Mouse (Mus musculus): ENCODE measurements at regions not wholly inside any gene's neighbourhood (a gene's known extent, or its start where the extent isn't known, plus 50 kb on each side); places are given as distances from the start of the nearest gene placed in this dataset.

DNA sequence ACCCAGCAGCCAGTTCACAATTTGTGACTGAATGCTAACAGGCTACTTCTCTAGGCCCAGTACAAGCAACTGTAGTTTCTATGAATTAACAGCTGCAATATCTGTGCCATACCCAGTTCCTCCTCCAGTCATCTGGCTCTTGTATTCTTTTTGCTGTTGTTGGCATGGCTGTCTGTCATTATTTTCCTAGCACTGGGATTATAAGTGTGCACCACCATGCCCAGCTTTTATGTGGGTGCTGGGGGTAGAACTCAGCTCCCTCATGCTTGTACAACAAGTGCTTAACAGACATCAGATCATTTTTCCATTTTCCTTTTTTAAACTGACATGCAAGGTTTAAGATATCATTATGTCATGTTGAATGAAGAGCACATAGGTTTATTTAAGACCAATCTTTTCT, 789.9 kb downstream of the Slc4a3 start:
- Histone ChIP-seq H3K4me2 (ENCODE audit: low read depth, low read length) (no peak overlapping the region), H3K27me3 (ENCODE audit: control insufficient read depth, insufficient read depth, low read length) (no peaks in the 10 kb centered on the region), H3K27ac (ENCODE audit: low read depth, low read length) (no peak overlapping the region), H3K9me3 (ENCODE audit: control insufficient read depth, low read length) (no peaks in the 10 kb centered on the region), H3K4me3 (ENCODE audit: low read depth, low read length) (no peak overlapping the region), H3K36me3 (ENCODE audit: control insufficient read depth, insufficient read depth, low read length) (no peaks in the 10 kb centered on the region), H3K9ac (replicated peaks; ENCODE audit: low read depth, low read length) (no peak overlapping the region), H3K4me1 (ENCODE audit: control insufficient read depth, insufficient read depth, low read length) (no peaks in the 10 kb centered on the region)
- no peak for ATAC-seq (ENCODE audit: low read depth)

DNA sequence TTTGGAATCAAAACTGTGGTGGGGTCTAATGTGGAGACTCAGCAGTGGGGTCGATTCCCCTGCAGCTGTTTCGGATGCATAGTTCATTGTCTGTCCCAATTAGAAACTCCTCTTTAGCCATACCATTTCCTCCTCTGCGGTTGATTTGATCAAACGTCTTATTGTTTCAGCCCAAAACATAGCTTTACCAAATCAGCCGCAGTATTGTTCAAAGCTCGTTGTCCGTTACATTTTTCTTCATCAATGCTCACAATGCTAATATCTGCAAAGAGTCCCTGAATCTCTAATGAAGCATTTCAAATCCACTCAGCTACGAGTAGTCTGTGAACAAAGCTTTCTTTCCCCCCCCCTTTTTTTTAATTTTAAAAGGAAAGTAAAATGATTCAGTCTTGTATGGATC, 816.0 kb downstream of the Slc4a3 start:
- H3K27me3 ChIP-seq (ENCODE audit: control insufficient read depth, insufficient read depth, low read length), result no peaks in the 10 kb centered on the region
- WGBS, result 73% methylated on average over 8 of the region's 8 CpGs
- no peaks in the 10 kb centered on the region for H3K36me3 ChIP-seq (ENCODE audit: control insufficient read depth, insufficient read depth, low read length)
- H3K4me1 ChIP-seq (ENCODE audit: control insufficient read depth, insufficient read depth, low read length), result no peaks in the 10 kb centered on the region
- H3K4me3 ChIP-seq (ENCODE audit: low read depth, low read length), result no peak overlapping the region
- H3K4me2 ChIP-seq (ENCODE audit: low read depth, low read length), result no peak overlapping the region
- H3K27ac ChIP-seq (ENCODE audit: low read depth, low read length), result no peak overlapping the region
- ATAC-seq (ENCODE audit: low read depth), result no peak
- H3K9ac ChIP-seq (replicated peaks; ENCODE audit: low read depth, low read length), result no peak overlapping the region
- no peaks in the 10 kb centered on the region for H3K9me3 ChIP-seq (ENCODE audit: control insufficient read depth, low read length)

DNA sequence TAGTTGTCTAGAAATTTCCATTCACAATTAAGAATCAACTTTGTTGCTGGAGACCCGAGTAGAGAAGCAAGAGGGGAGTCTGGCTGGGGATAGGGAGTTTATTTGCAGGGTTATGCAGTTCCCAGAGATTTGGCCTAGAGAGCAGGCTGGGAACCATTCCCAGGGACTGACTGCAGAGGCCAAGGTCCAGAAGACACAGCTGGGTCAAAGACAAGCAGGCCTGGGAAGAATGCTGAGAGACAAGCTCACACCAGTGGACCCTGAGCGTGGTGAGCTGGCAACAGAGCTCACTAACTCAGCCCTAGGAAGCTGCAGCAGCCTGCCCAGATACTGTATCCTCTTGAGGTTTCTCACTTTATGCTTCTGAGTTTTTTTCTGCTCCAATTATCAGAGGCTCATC, 827.9 kb downstream of the Slc4a3 start:
- no peaks in the 10 kb centered on the region for H3K9me3 ChIP-seq (ENCODE audit: control insufficient read depth, low read length)

DNA sequence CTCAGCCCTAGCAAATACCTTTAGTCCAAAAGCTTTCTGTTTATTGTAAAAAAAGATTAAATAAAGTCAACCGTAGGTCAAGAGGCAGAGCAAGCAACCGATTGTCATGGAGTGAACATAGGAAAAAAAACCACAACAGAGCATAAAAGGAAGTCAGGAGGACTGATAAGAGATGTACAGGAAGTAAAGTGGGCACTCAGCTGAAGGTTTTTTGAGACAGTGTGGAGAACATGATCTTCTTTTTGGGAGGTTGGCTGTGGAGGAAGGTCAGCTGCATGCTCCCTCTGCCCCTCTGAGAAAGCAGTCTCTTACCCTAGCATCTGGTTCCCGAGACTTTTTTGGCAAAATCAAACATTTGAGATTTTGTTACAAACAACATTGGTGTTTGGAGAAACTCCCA, 832.1 kb downstream of the Slc4a3 start:
- H3K4me1 ChIP-seq (ENCODE audit: control insufficient read depth, insufficient read depth, low read length), result no peaks in the 10 kb centered on the region
- 88% methylated on average over 3 of the region's 3 CpGs for WGBS
- H3K4me2 ChIP-seq (ENCODE audit: low read depth, low read length), result no peak overlapping the region
- no peaks in the 10 kb centered on the region for H3K36me3 ChIP-seq (ENCODE audit: control insufficient read depth, insufficient read depth, low read length)
- no peaks in the 10 kb centered on the region for H3K27me3 ChIP-seq (ENCODE audit: control insufficient read depth, insufficient read depth, low read length)
- ATAC-seq (ENCODE audit: low read depth), result no peak
- no peak overlapping the region for H3K4me3 ChIP-seq (ENCODE audit: low read depth, low read length)
- no peak overlapping the region for H3K9ac ChIP-seq (replicated peaks; ENCODE audit: low read depth, low read length)
- H3K27ac ChIP-seq (ENCODE audit: low read depth, low read length), result no peak overlapping the region
- no peaks in the 10 kb centered on the region for H3K9me3 ChIP-seq (ENCODE audit: control insufficient read depth, low read length)

More for the DNA sequence above, 827.9 kb downstream of the Slc4a3 start:
- Histone ChIP-seq H3K4me1 (ENCODE audit: control insufficient read depth, insufficient read depth, low read length) (no peaks in the 10 kb centered on the region), H3K4me2 (ENCODE audit: low read depth, low read length) (no peak overlapping the region), H3K36me3 (ENCODE audit: control insufficient read depth, insufficient read depth, low read length) (no peaks in the 10 kb centered on the region), H3K9ac (replicated peaks; ENCODE audit: low read depth, low read length) (no peak overlapping the region), H3K4me3 (ENCODE audit: low read depth, low read length) (no peak overlapping the region), H3K27ac (ENCODE audit: low read depth, low read length) (no peak overlapping the region), H3K27me3 (ENCODE audit: control insufficient read depth, insufficient read depth, low read length) (no peaks in the 10 kb centered on the region)
- ATAC-seq (ENCODE audit: low read depth), result no peak
- 67% methylated on average over 2 of the region's 2 CpGs for WGBS

DNA sequence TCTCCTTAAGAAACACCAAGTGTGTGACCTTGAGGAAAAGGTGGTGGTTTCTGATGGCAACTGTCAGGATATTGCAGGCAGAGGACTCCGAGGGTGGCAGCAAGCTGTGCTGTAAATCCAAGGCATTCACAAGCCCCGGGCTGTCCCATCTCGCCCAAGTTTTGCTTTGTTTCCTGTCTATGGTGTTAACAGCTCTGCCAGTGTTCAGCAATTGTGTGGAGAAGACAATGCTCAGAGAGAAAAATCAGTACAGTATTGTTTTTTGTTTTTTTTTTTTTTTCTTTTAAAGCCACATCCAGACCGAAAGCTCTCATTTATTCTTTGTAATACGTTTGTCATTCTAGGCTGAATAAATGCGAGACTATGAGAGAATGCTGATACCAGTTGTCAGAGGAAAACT, 846.5 kb downstream of the Slc4a3 start:
- Histone ChIP-seq H3K4me3 (ENCODE audit: low read depth, low read length) (no peak overlapping the region), H3K4me2 (ENCODE audit: low read depth, low read length) (no peak overlapping the region), H3K9me3 (ENCODE audit: control insufficient read depth, low read length) (no peaks in the 10 kb centered on the region), H3K36me3 (ENCODE audit: control insufficient read depth, insufficient read depth, low read length) (no peaks in the 10 kb centered on the region), H3K27me3 (ENCODE audit: control insufficient read depth, insufficient read depth, low read length) (no peaks in the 10 kb centered on the region), H3K27ac (ENCODE audit: low read depth, low read length) (no peak overlapping the region), H3K9ac (replicated peaks; ENCODE audit: low read depth, low read length) (no peak overlapping the region), H3K4me1 (ENCODE audit: control insufficient read depth, insufficient read depth, low read length) (no peaks in the 10 kb centered on the region)
- 37% methylated on average over 6 of the region's 6 CpGs for whole genome bisulfite sequencing
- ATAC-seq (ENCODE audit: low read depth), result no peak

DNA sequence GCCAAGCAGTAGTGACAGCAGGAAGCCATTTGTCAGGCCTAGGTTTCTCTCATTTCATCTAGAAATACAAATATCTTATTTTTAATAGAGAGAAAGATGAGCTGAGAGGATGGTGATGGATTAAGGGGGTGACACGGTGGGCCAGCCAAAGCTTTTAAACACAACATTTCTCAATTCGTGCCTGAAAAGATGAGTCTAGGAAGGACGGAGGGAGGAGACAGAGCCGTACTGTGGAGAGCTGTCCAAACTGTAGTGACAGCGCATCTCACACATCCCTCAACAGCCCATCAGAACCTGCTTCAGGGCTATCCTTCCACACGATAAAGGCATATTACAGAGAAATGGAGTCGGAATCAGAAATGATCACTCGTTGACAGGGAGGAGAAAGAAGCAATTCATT, 848.0 kb downstream of the Slc4a3 start:
- Histone ChIP-seq H3K4me2 (ENCODE audit: low read depth, low read length) (no peak overlapping the region), H3K36me3 (ENCODE audit: control insufficient read depth, insufficient read depth, low read length) (no peaks in the 10 kb centered on the region), H3K9me3 (ENCODE audit: control insufficient read depth, low read length) (no peaks in the 10 kb centered on the region), H3K9ac (replicated peaks; ENCODE audit: low read depth, low read length) (no peak overlapping the region), H3K4me1 (ENCODE audit: control insufficient read depth, insufficient read depth, low read length) (no peaks in the 10 kb centered on the region), H3K4me3 (ENCODE audit: low read depth, low read length) (no peak overlapping the region), H3K27ac (ENCODE audit: low read depth, low read length) (no peak overlapping the region), H3K27me3 (ENCODE audit: control insufficient read depth, insufficient read depth, low read length) (no peaks in the 10 kb centered on the region)
- 88% methylated on average over 8 of the region's 8 CpGs for WGBS
- no peak for ATAC-seq (ENCODE audit: low read depth)

DNA sequence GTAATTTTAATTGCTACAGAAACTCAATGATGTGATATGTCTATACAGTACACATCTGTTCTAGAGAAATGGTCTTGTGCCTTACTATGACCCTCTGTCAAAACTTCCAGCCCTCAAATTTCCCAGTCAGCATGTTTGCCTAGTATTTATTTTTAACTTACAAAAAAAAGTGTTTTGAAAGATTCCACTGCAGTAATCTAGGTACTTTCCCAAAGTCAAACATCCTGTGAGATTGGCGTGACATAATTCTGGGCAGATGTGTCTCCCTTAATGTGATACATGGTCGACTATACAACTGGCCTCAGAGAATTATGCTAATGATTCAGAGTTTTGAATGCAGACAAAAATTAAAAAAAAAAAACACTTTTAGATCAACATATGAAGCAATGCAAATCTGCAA, 856.8 kb downstream of the Slc4a3 start:
- Histone ChIP-seq H3K4me3 (ENCODE audit: low read depth, low read length) (no peak overlapping the region), H3K36me3 (ENCODE audit: control insufficient read depth, insufficient read depth, low read length) (no peaks in the 10 kb centered on the region)
- 67% methylated on average over 2 of the region's 2 CpGs for WGBS

DNA sequence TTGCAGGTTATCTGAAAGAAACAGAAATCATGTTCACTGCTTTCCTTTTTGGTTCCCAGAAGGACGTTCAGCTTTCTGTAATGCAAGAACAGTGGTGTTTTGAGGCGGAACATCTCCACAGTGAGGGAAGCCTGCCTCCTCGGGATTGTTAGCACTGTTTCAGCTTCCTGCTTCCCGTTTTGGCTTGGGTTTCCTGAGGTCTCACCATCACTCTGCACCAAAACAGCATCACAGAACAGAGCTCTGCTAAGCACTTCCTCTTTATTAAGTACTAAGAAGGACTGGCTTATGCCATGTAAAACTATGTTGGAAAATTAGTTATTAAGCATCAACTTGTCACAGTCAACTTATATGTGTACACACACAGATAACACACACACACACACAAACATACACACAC, 857.9 kb downstream of the Slc4a3 start:
- Histone ChIP-seq H3K27me3 (ENCODE audit: control insufficient read depth, insufficient read depth, low read length) (no peaks in the 10 kb centered on the region), H3K4me1 (ENCODE audit: control insufficient read depth, insufficient read depth, low read length) (no peaks in the 10 kb centered on the region), H3K9ac (replicated peaks; ENCODE audit: low read depth, low read length) (no peak overlapping the region), H3K36me3 (ENCODE audit: control insufficient read depth, insufficient read depth, low read length) (no peaks in the 10 kb centered on the region), H3K4me2 (ENCODE audit: low read depth, low read length) (no peak overlapping the region), H3K27ac (ENCODE audit: low read depth, low read length) (no peak overlapping the region), H3K4me3 (ENCODE audit: low read depth, low read length) (no peak overlapping the region), H3K9me3 (ENCODE audit: control insufficient read depth, low read length) (no peaks in the 10 kb centered on the region)
- ATAC-seq (ENCODE audit: low read depth), result no peak
- 68% methylated on average over 4 of the region's 4 CpGs for WGBS

More for the DNA sequence above, 856.8 kb downstream of the Slc4a3 start:
- Histone ChIP-seq H3K27me3 (ENCODE audit: control insufficient read depth, insufficient read depth, low read length) (no peaks in the 10 kb centered on the region), H3K27ac (ENCODE audit: low read depth, low read length) (no peak overlapping the region), H3K4me1 (ENCODE audit: control insufficient read depth, insufficient read depth, low read length) (no peaks in the 10 kb centered on the region), H3K9ac (replicated peaks; ENCODE audit: low read depth, low read length) (no peak overlapping the region), H3K4me2 (ENCODE audit: low read depth, low read length) (no peak overlapping the region), H3K9me3 (ENCODE audit: control insufficient read depth, low read length) (no peaks in the 10 kb centered on the region)
- ATAC-seq (ENCODE audit: low read depth), result no peak

DNA sequence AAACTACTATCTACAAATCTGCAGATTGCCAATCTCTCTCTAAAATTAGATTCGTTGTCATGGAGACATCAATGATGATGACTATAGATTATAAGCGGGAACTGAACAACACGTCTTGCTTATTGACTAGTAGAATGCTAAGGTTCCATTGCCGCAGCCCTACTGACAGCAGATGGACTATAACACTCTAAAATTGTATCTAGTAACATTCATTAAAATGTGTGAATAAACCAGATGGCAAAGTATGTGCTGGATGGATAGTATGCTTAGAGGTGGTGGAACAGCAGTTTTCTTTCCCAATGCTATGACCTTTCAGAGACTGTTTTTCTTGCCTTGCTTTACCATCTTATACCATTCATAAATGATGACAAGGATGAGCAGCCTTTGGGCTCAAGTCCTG, 864.7 kb downstream of the Slc4a3 start:
- Histone ChIP-seq H3K4me1 (ENCODE audit: control insufficient read depth, insufficient read depth, low read length) (no peaks in the 10 kb centered on the region), H3K9ac (replicated peaks; ENCODE audit: low read depth, low read length) (no peak overlapping the region), H3K4me3 (ENCODE audit: low read depth, low read length) (no peak overlapping the region), H3K4me2 (ENCODE audit: low read depth, low read length) (no peak overlapping the region), H3K27me3 (ENCODE audit: control insufficient read depth, insufficient read depth, low read length) (no peaks in the 10 kb centered on the region), H3K9me3 (ENCODE audit: control insufficient read depth, low read length) (no peaks in the 10 kb centered on the region), H3K27ac (ENCODE audit: low read depth, low read length) (no peak overlapping the region), H3K36me3 (ENCODE audit: control insufficient read depth, insufficient read depth, low read length) (no peaks in the 10 kb centered on the region)
- no peak for ATAC-seq (ENCODE audit: low read depth)
- WGBS, result 82% methylated on average over 4 of the region's 4 CpGs

DNA sequence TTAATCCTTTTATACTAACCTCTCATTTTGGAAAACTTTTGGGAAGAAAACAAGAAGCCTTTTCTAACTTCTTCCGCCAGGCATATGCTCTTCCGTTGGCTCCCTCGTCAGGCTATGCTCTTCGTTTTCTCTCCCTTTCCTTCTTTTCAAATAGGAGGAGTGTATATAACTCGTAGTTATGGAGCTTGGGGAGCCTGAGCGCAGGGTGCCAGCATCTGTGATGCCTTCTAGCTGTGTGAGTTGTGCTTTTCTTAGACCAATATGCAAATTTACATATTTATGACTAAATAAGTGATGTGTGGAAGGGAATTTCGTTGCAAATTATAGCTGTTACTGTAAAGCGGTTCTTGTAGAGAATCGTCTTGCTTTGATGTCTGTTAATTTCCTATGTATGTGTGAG, 874.5 kb downstream of the Slc4a3 start:
- H3K4me2 ChIP-seq (ENCODE audit: low read depth, low read length), result no peak overlapping the region
- no peak overlapping the region for H3K9ac ChIP-seq (replicated peaks; ENCODE audit: low read depth, low read length)
- H3K9me3 ChIP-seq (ENCODE audit: control insufficient read depth, low read length), result no peaks in the 10 kb centered on the region
- no peaks in the 10 kb centered on the region for H3K36me3 ChIP-seq (ENCODE audit: control insufficient read depth, insufficient read depth, low read length)
- H3K27me3 ChIP-seq (ENCODE audit: control insufficient read depth, insufficient read depth, low read length), result no peaks in the 10 kb centered on the region
- H3K27ac ChIP-seq (ENCODE audit: low read depth, low read length), result no peak overlapping the region
- 76% methylated on average over 9 of the region's 9 CpGs for WGBS
- no peak overlapping the region for H3K4me3 ChIP-seq (ENCODE audit: low read depth, low read length)
- no peak for ATAC-seq (ENCODE audit: low read depth)
- H3K4me1 ChIP-seq (ENCODE audit: control insufficient read depth, insufficient read depth, low read length), result no peaks in the 10 kb centered on the region
